Mouse (Mus musculus) T-helper 2 cell (primary cell): ENCODE measurements at regions not wholly inside any gene's neighbourhood (a gene's known extent, or its start where the extent isn't known, plus 50 kb on each side); places are given as distances from the start of the nearest gene placed in this dataset.

ENCODE experiments used
- in situ Hi-C: fragments of 300-600 bp; cut with MboI, MseI; formaldehyde crosslinking; loops from one replicate; pipeline ENCODE4 v1.15.1; 2025; ENCODE audit warnings: high pct_unique_total_duplicates

- in situ Hi-C loops, result no loop called here
Observed at GRCm38 (mm10) chr10:43748300-43748699, 153.2 kb downstream of the Qrsl1 start.

DNA sequence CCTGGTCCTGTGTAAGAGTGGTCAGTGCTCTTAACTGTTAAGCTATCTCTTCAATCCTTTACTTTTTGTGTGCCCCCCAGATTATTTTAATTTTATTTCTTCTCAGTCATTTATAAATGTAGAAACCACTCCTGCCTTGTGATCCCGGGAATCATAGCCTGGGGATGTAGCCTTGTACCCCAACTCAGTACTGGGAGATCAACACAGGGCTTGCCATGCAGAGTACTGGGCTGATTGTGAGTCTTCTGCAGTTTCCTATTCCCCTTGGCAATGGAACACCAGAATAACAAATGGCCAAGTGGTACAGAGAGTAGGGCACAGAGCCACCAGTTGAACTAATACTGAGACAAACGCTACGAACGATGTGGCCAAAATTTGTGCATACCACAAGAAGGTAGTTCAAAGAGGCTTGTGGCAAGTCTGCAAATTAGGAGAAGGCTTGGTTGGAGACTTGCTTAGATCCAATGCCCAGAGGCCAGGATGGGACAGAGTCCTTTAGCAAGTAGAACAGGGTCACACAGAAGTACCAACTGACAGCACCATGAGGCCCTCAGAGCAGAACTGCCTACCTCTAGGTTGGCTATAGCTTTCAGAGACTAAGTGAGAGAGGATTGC is 151.9 kb downstream of the Qrsl1 start:
- in situ Hi-C loops, result no loop called here

DNA sequence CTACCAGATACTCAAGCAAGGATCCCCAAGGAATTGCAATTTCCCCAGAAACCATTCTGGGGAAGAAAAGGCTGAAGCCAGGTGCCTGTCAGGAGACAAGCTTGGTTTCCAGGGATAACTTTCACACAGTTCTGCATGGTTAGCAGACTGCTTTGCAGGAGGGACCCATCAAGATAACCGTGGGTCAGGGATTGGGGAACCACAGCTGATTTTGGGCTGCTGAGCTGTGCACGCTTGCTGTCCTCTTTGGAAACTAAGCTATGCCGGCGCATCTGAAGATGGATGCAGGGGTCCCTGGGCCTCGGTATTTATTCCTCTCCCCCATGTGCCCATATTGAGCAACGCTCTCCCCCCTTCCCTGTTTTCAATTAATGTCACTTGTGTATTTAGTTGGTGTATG is 151.1 kb downstream of the Qrsl1 start:
- in situ Hi-C loops, result no loop called here

DNA sequence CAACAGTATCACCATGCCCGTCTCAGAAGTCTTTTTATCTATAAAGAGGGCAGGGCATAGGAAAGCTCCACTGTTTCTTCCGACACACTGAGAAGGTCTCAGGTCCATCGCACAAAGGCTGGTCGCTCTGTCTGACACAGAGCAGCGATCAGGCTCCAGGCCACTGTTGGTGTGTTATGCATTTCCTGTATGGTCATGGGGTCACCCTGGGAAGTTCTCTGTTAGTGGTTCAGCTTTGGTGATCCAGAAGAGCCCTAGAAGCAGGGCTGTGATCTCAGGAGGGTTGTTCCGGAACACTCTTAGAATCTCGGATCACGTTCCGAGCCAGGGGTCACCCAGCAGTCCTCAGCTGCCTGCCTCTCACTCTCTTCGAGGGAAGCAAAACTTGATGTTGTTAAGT is 150.7 kb downstream of the Qrsl1 start:
- in situ Hi-C loops, result no loop called here

DNA sequence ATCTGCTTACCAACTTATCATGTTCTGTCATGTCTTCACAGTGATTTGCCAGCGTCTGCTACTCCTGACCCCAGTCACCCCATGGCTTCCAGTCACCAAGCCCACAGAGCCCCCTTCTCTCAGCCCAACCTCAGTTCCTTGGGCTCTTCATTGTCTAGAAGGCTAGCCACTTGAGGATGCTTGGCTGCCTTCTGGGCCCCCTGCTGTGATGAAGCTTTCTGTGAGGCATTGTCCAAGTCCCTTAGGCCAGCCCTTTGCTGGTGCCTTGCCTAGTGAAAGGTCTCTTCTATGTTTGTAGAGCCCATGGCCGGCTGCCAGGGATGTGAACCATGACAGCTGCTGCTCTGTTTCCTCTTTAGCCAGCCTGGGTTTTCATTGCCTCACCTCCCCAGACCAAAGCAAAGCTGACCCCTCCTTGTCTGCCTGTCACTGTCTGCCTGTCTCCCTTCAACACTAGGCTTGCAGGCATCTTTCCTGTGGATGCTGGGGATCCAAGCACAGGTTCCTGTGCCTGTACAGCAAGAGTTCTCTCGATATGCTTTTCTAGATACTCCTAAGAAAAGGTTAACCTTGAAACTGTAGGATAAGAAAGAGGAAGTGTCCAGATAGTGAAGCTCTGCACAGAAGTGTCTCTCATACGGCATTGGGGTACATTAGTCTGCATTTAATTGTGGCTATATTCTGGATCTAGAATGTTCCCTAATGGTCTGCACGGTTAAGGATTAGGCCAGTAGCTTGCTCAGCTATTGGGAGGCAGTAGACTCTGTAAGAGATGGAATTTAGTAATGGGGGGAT is 149.5 kb downstream of the Qrsl1 start:
- in situ Hi-C loops, result no loop called here

- in situ Hi-C loops, result loop anchor here (5.0 kb wide), 1 partner anchor 65 kb away; no protein-coding TSS in a partner anchor
Observed at GRCm38 (mm10) chr10:43756881-43757565, 144.5 kb downstream of the Qrsl1 start.

- in situ Hi-C loops, result loop anchor here (5.0 kb wide), 1 partner anchor 66 kb away; no protein-coding TSS in a partner anchor
Observed at GRCm38 (mm10) chr10:43758124-43759025, 143.2 kb downstream of the Qrsl1 start.

GRCm38 (mm10) chr10:43759186-43759905 is 142.2 kb downstream of the Qrsl1 start:
- in situ Hi-C loops, result loop anchor here (5.0 kb wide), 1 partner anchor 67 kb away; no protein-coding TSS in a partner anchor

DNA sequence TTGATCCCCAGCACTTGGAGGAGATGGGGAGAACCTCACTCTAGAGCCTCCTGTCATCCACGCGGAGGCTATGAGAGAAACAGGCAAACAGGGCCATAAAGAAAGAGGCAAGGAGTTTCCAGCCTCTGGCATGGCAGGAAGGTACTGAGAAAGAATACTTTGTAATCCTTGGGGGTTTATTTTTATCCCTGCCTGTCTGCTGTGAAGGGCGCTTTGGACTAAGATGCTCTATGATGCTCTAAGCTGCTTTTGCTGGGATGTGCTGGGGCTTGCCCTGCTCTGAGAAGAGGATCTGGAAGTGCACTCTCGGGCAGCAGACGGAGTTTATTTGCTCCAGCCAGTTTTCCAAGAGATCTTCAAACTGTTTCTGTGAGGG is 141.7 kb downstream of the Qrsl1 start:
- in situ Hi-C loops, result loop anchor here (5.0 kb wide), 1 partner anchor 68 kb away; no protein-coding TSS in a partner anchor

- in situ Hi-C loops, result no loop called here
Observed at GRCm38 (mm10) chr10:43761979-43762570, 139.5 kb downstream of the Qrsl1 start.

DNA sequence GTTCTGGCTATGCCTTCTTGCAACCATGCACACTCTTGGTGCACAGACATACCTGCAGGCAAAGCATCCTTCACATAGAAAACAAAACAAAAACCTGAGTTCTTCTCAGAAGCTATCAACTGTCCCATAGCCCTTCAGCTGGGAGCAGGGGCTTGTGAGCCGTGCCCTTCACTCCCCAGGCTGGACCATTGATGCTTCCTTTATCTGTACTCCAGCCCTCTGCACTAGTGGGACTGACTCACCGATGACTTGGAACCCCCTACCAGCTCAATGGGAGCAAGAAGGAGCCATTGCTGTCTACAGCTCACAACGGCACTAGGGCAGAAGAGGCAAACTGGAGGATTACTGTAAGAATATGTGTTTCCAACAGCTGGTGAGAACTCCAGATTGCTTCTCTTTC is 137.0 kb downstream of the Qrsl1 start:
- in situ Hi-C loops, result no loop called here

DNA sequence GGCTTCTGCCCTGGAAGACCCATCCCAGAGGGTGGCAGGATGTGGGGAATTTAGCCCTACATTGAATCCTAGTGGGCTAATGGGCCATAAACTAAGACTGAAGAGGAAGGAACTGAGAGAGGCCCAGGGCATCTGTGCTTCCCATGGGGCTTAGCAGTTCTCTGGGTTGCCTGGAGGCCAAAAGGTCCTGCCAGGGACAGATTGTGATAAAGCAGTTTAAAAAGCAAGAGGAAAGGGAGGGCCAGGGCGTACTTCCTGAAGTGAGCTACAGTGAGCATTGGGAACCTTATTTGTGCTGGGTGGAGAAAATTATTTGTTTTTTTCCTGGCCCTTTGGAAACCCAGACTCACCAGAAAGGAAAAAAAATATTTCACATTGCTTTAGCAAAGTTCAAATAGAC is 136.3 kb downstream of the Qrsl1 start:
- in situ Hi-C loops, result no loop called here

GRCm38 (mm10) chr10:43765829-43766486 is 135.6 kb downstream of the Qrsl1 start:
- in situ Hi-C loops, result no loop called here

- in situ Hi-C loops, result no loop called here
Observed at GRCm38 (mm10) chr10:43767961-43768726, 133.4 kb downstream of the Qrsl1 start.

GRCm38 (mm10) chr10:43769026-43769425 is 132.5 kb downstream of the Qrsl1 start:
- in situ Hi-C loops, result no loop called here

GRCm38 (mm10) chr10:43775807-43776206 is 125.7 kb downstream of the Qrsl1 start:
- in situ Hi-C loops, result no loop called here

- in situ Hi-C loops, result no loop called here
Observed at GRCm38 (mm10) chr10:43777612-43778600, 123.6 kb downstream of the Qrsl1 start.

DNA sequence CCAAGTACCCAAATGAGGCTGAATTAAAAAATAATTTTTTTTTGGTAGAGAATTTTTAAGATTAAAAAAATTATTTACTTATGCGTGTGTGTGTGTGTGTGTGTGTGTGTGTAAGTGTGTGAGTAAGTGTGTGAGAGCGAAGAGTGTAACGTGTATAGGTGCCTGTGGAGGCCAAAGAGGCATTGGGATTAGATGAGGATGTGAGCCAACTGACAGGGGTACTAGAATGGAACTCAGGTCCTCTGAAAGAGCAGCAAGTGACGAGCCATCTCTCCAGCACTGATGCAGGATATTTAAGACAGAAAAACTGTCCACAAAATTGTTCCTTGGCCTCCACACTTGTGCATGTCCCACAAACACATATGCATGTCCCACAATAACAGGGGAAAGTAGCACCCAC is 121.0 kb downstream of the Qrsl1 start:
- in situ Hi-C loops, result no loop called here
